Mouse (Mus musculus): ENCODE results near the gene Gimap8. TPM values are rescaled to one million over a fixed set of nuclear protein-coding genes. Genes with fewer than 3 reads are reported as not detected.

Gene Gimap8
- polyA plus RNA-seq, 1 experiment from 2014 or later: 8.6 TPM

GRCm38 (mm10) chr6:48630831-48631230, 16.2 kb upstream of the Gimap8 start:
- Histone ChIP-seq H3K27me3 (replicated peaks; ENCODE audit: insufficient read depth, low read length) (peaks cover 8% of the 10 kb centered on the region; the same call in 1 of the 2 replicates), H3K9me3 (ENCODE audit: low read length) (no peaks in the 10 kb centered on the region), H3K9ac (replicated peaks; ENCODE audit: low read depth) (no peak overlapping the region), H3K4me2 (replicated peaks; ENCODE audit: low read depth, low read length) (no peak overlapping the region), H3K27ac (ENCODE audit: low read length) (no peak overlapping the region), H3K36me3 (ENCODE audit: insufficient read depth, low read length) (no peaks in the 10 kb centered on the region), H3K4me3 (ENCODE audit: low read depth, low read length) (no peak overlapping the region), H3K4me1 (ENCODE audit: insufficient read depth, low read depth, low read length) (peaks cover 8% of the 10 kb centered on the region)
- 84% methylated on average over 8 of the region's 8 CpGs for WGBS
- ATAC-seq: no peak
- TF ChIP-seq EP300 (IDR thresholded peaks at IDR 0.05): no peak
- TF ChIP-seq CTCF (IDR thresholded peaks at IDR 0.05): no peak
- DNase-seq (ENCODE audit: low spot score): no peak

- H3K9ac ChIP-seq (replicated peaks; ENCODE audit: low read depth): no peak overlapping the region
- TF ChIP-seq CTCF (IDR thresholded peaks at IDR 0.05): no peak
- no peak for TF ChIP-seq EP300 (IDR thresholded peaks at IDR 0.05)
- no peak overlapping the region for H3K4me3 ChIP-seq (ENCODE audit: low read depth, low read length)
- H3K27ac ChIP-seq (ENCODE audit: low read length): no peak overlapping the region
- no peaks in the 10 kb centered on the region for H3K36me3 ChIP-seq (ENCODE audit: insufficient read depth, low read length)
- ATAC-seq: no peak
- WGBS: 76% methylated on average over 2 of the region's 2 CpGs
- H3K9me3 ChIP-seq (ENCODE audit: low read length): no peaks in the 10 kb centered on the region
- no peak overlapping the region for H3K4me2 ChIP-seq (replicated peaks; ENCODE audit: low read depth, low read length)
- no peaks in the 10 kb centered on the region for H3K4me1 ChIP-seq (ENCODE audit: insufficient read depth, low read depth, low read length)
- DNase-seq (ENCODE audit: low spot score): no peak
- no peaks in the 10 kb centered on the region for H3K27me3 ChIP-seq (replicated peaks; ENCODE audit: insufficient read depth, low read length)
Observed at GRCm38 (mm10) chr6:48635105-48635504, 11.9 kb upstream of the Gimap8 start.

GRCm38 (mm10) chr6:48636515-48636914, 10.5 kb upstream of the Gimap8 start:
- 70% methylated on average over 6 of the region's 6 CpGs for WGBS

GRCm38 (mm10) chr6:48637811-48638500, 9.1 kb upstream of the Gimap8 start:
- Histone ChIP-seq H3K9ac (replicated peaks; ENCODE audit: low read depth) (no peak overlapping the region), H3K36me3 (ENCODE audit: insufficient read depth, low read length) (no peaks in the 10 kb centered on the region), H3K27ac (ENCODE audit: low read length) (no peak overlapping the region), H3K9me3 (ENCODE audit: low read length) (no peaks in the 10 kb centered on the region), H3K4me2 (replicated peaks; ENCODE audit: low read depth, low read length) (no peak overlapping the region), H3K27me3 (replicated peaks; ENCODE audit: insufficient read depth, low read length) (no peaks in the 10 kb centered on the region), H3K4me1 (ENCODE audit: insufficient read depth, low read depth, low read length) (no peaks in the 10 kb centered on the region), H3K4me3 (ENCODE audit: low read depth, low read length) (no peak overlapping the region)
- TF ChIP-seq EP300 (IDR thresholded peaks at IDR 0.05) (no peak), CTCF (IDR thresholded peaks at IDR 0.05) (no peak)
- no peak for DNase-seq (ENCODE audit: low spot score)
- ATAC-seq: no peak
- WGBS: 66% methylated on average over 6 of the region's 6 CpGs

More at GRCm38 (mm10) chr6:48636515-48636914, 10.5 kb upstream of the Gimap8 start:
- TF ChIP-seq CTCF (IDR thresholded peaks at IDR 0.05) (no peak), EP300 (IDR thresholded peaks at IDR 0.05) (no peak)
- Histone ChIP-seq H3K27ac (ENCODE audit: low read length) (no peak overlapping the region), H3K27me3 (replicated peaks; ENCODE audit: insufficient read depth, low read length) (no peaks in the 10 kb centered on the region), H3K36me3 (ENCODE audit: insufficient read depth, low read length) (no peaks in the 10 kb centered on the region), H3K9me3 (ENCODE audit: low read length) (no peaks in the 10 kb centered on the region), H3K4me2 (replicated peaks; ENCODE audit: low read depth, low read length) (no peak overlapping the region), H3K4me3 (ENCODE audit: low read depth, low read length) (no peak overlapping the region), H3K4me1 (ENCODE audit: insufficient read depth, low read depth, low read length) (no peaks in the 10 kb centered on the region), H3K9ac (replicated peaks; ENCODE audit: low read depth) (no peak overlapping the region)
- ATAC-seq: no peak
- DNase-seq (ENCODE audit: low spot score): no peak

- H3K9ac ChIP-seq (replicated peaks; ENCODE audit: low read depth): no peak overlapping the region
- DNase-seq (ENCODE audit: low spot score) (no peak), ATAC-seq (no peak)
- 40% methylated on average over 2 of the region's 2 CpGs for WGBS
- H3K27ac ChIP-seq (ENCODE audit: low read length): no peak overlapping the region
- H3K4me2 ChIP-seq (replicated peaks; ENCODE audit: low read depth, low read length): no peak overlapping the region
- H3K4me1 ChIP-seq (ENCODE audit: insufficient read depth, low read depth, low read length): no peaks in the 10 kb centered on the region
- H3K36me3 ChIP-seq (ENCODE audit: insufficient read depth, low read length): no peaks in the 10 kb centered on the region
- TF ChIP-seq CTCF (IDR thresholded peaks at IDR 0.05): no peak
- TF ChIP-seq EP300 (IDR thresholded peaks at IDR 0.05): no peak
- no peak overlapping the region for H3K4me3 ChIP-seq (ENCODE audit: low read depth, low read length)
- no peaks in the 10 kb centered on the region for H3K27me3 ChIP-seq (replicated peaks; ENCODE audit: insufficient read depth, low read length)
- H3K9me3 ChIP-seq (ENCODE audit: low read length): no peaks in the 10 kb centered on the region
Observed at GRCm38 (mm10) chr6:48638553-48638952, 8.5 kb upstream of the Gimap8 start.

- no peak for TF ChIP-seq CTCF (IDR thresholded peaks at IDR 0.05)
- TF ChIP-seq EP300 (IDR thresholded peaks at IDR 0.05): no peak
- H3K9me3 ChIP-seq (ENCODE audit: low read length): no peaks in the 10 kb centered on the region
- 71% methylated on average over 6 of the region's 6 CpGs for WGBS
- DNase-seq (ENCODE audit: low spot score) (no peak), ATAC-seq (no peak)
- no peak overlapping the region for H3K4me2 ChIP-seq (replicated peaks; ENCODE audit: low read depth, low read length)
- H3K9ac ChIP-seq (replicated peaks; ENCODE audit: low read depth): no peak overlapping the region
- no peak overlapping the region for H3K4me3 ChIP-seq (ENCODE audit: low read depth, low read length)
- no peak overlapping the region for H3K27ac ChIP-seq (ENCODE audit: low read length)
- H3K36me3 ChIP-seq (ENCODE audit: insufficient read depth, low read length): no peaks in the 10 kb centered on the region
- no peaks in the 10 kb centered on the region for H3K4me1 ChIP-seq (ENCODE audit: insufficient read depth, low read depth, low read length)
- H3K27me3 ChIP-seq (replicated peaks; ENCODE audit: insufficient read depth, low read length): no peaks in the 10 kb centered on the region
Observed at GRCm38 (mm10) chr6:48641391-48641790, 5.6 kb upstream of the Gimap8 start.

Measured in lung, postnatal 0 days (tissue).